Mouse (Mus musculus): ENCODE measurements around the gene Sstr2. TPM values are rescaled to one million over a fixed set of nuclear protein-coding genes. Genes with fewer than 3 reads are reported as not detected.
"Not testable (repeated sequence)": the region's sequence is repeated elsewhere in the genome, so short reads cannot be mapped to it uniquely, and the experiment has no call there.

Sstr2 gene
- polyA plus RNA-seq, 1 experiment = not detected

- Histone ChIP-seq H3K9me3 (ENCODE audit: control insufficient read depth, low read length) (no peaks in the 10 kb centered on the region), H3K4me1 (ENCODE audit: control insufficient read depth) (peaks cover 44% of the 10 kb centered on the region), H3K4me3 (replicated peaks) (peak overlapping the region; percentile 91), H3K27me3 (ENCODE audit: control insufficient read depth) (peaks cover 3% of the 10 kb centered on the region; the same call in 1 of the 2 replicates), H3K36me3 (ENCODE audit: control insufficient read depth) (peaks cover 55% of the 10 kb centered on the region)
- TF ChIP-seq GATA1 (IDR thresholded peaks at IDR 0.05; ENCODE audit: low read length) (0 out of 2 replicates have a peak, but pooled peaks have one; percentile 35), TAL1 (IDR thresholded peaks at IDR 0.05; ENCODE audit: low read length) (peak; percentile 77)
These were observed 32.2 kb downstream of the Sstr2 start for GRCm38 (mm10) chr11:113651206-113651906.

GRCm38 (mm10) chr11:113651907-113652273 is 32.7 kb downstream of the Sstr2 start:
- TF ChIP-seq GATA1 (IDR thresholded peaks at IDR 0.05; ENCODE audit: low read length) (no peak), TAL1 (IDR thresholded peaks at IDR 0.05; ENCODE audit: low read length) (no peak)
- peaks cover 3% of the 10 kb centered on the region; the same call in 1 of the 2 replicates for H3K27me3 ChIP-seq (ENCODE audit: control insufficient read depth)
- peaks cover 61% of the 10 kb centered on the region for H3K36me3 ChIP-seq (ENCODE audit: control insufficient read depth)
- H3K4me3 ChIP-seq (replicated peaks) = peak overlapping the region; percentile 91
- H3K4me1 ChIP-seq (ENCODE audit: control insufficient read depth) = peaks cover 47% of the 10 kb centered on the region
- H3K9me3 ChIP-seq (ENCODE audit: control insufficient read depth, low read length) = no peaks in the 10 kb centered on the region

DNA sequence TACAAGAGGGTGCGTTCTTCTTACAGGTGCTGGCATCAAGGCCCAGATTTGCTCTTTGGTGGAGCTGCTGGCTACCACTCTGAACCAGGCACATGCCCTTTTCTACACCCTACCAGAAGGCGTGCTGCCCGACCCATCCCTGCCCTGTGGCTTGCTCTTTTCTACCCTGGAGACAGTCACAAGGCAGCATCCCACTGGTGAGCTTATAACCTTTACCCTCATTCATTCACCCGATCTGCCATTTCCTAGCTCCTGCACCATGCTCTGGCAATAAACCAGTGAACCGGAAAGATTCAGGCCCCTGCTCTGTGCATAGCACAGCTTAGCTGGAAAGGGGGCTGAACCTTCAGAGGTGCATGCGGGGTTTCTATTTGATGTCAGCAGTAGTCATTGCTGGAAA is 33.4 kb downstream of the Sstr2 start:
- Histone ChIP-seq H3K4me1 (ENCODE audit: control insufficient read depth) (peaks cover 47% of the 10 kb centered on the region), H3K36me3 (ENCODE audit: control insufficient read depth) (peaks cover 67% of the 10 kb centered on the region), H3K27me3 (ENCODE audit: control insufficient read depth) (peaks cover 2% of the 10 kb centered on the region; the same call in 1 of the 2 replicates), H3K9me3 (ENCODE audit: control insufficient read depth, low read length) (no peaks in the 10 kb centered on the region), H3K4me3 (replicated peaks) (no peak overlapping the region)
- TF ChIP-seq GATA1 (IDR thresholded peaks at IDR 0.05; ENCODE audit: low read length) = no peak

- Histone ChIP-seq H3K9me3 (ENCODE audit: control insufficient read depth, low read length) (no peaks in the 10 kb centered on the region), H3K27me3 (ENCODE audit: control insufficient read depth) (no peaks in the 10 kb centered on the region), H3K4me1 (ENCODE audit: control insufficient read depth) (peaks cover 32% of the 10 kb centered on the region), H3K4me3 (replicated peaks) (no peak overlapping the region), H3K36me3 (ENCODE audit: control insufficient read depth) (peaks cover 83% of the 10 kb centered on the region)
- no peak for TF ChIP-seq GATA1 (IDR thresholded peaks at IDR 0.05; ENCODE audit: low read length)
- no peak for TF ChIP-seq TAL1 (IDR thresholded peaks at IDR 0.05; ENCODE audit: low read length)
These were observed 35.0 kb downstream of the Sstr2 start for GRCm38 (mm10) chr11:113654105-113654504.

DNA sequence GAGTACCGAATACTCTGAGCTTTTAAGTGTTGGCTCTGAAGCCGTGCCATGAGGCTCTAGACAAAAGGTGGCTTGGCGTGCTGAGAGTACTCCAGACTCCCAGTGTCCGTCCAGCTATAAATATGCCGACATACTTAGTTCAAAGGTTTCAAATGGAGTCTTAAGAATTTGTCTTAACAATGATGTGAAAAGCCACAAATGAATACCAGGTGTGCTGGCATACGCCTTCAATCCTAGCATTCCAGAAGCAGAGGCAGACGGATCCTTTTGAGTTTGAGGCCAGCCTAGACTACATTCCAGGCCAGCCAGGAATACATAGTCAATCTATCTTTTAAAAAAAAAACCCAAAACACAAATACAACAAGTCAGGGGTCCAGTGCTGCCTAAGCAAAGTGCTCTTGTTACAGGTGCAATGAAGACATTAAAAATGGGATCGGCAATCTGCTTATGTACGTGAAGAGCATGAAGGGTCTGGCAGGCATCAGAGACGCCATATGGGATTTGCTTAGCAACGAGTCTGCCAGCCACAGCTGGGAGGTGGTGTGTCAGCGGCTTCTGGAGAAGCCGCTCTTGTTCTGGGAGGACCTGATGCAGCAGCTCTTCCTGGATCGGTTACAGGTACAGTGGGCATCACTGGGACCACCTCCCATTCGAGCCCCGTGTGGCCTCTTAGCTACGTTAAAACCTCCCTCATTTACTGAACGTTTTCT is 35.6 kb downstream of the Sstr2 start:
- Histone ChIP-seq H3K4me3 (replicated peaks) (no peak overlapping the region), H3K27me3 (ENCODE audit: control insufficient read depth) (no peaks in the 10 kb centered on the region), H3K9me3 (ENCODE audit: control insufficient read depth, low read length) (no peaks in the 10 kb centered on the region), H3K4me1 (ENCODE audit: control insufficient read depth) (peaks cover 30% of the 10 kb centered on the region), H3K36me3 (ENCODE audit: control insufficient read depth) (peaks cover 89% of the 10 kb centered on the region)
- TF ChIP-seq TAL1 (IDR thresholded peaks at IDR 0.05; ENCODE audit: low read length) (no peak), GATA1 (IDR thresholded peaks at IDR 0.05; ENCODE audit: low read length) (no peak)

DNA sequence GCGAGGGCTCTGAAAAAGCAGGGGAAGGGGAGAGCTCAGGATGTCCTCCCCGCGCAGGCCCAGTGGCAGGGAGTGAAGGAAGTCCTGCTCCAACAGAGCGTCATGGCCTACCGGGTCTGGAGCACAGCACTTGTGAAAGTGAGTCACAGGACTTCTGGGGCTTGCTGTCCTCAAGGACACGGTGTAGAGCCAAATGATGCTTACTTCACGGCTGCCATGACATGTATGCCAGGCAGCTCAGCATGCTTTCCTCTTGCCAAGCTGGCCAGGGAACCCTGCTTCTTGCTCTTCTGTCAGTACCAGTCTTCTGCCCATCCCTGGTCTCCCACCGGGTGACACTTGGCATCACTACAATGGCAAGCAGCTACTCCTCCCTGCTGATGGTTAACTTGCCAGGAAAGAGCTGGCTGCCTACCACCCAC is 37.4 kb downstream of the Sstr2 start:
- peaks cover 13% of the 10 kb centered on the region for H3K4me1 ChIP-seq (ENCODE audit: control insufficient read depth)
- no peaks in the 10 kb centered on the region for H3K9me3 ChIP-seq (ENCODE audit: control insufficient read depth, low read length)
- TF ChIP-seq TAL1 (IDR thresholded peaks at IDR 0.05; ENCODE audit: low read length) (no peak), GATA1 (IDR thresholded peaks at IDR 0.05; ENCODE audit: low read length) (no peak)
- no peaks in the 10 kb centered on the region for H3K27me3 ChIP-seq (ENCODE audit: control insufficient read depth)
- H3K4me3 ChIP-seq (replicated peaks) = no peak overlapping the region
- H3K36me3 ChIP-seq (ENCODE audit: control insufficient read depth) = peaks cover 100% of the 10 kb centered on the region

- Histone ChIP-seq H3K36me3 (ENCODE audit: control insufficient read depth) (peaks cover 100% of the 10 kb centered on the region), H3K4me1 (ENCODE audit: control insufficient read depth) (peaks cover 6% of the 10 kb centered on the region), H3K27me3 (ENCODE audit: control insufficient read depth) (no peaks in the 10 kb centered on the region), H3K4me3 (replicated peaks) (no peak overlapping the region), H3K9me3 (ENCODE audit: control insufficient read depth, low read length) (no peaks in the 10 kb centered on the region)
- TF ChIP-seq GATA1 (IDR thresholded peaks at IDR 0.05; ENCODE audit: low read length) = no peak
- no peak for TF ChIP-seq TAL1 (IDR thresholded peaks at IDR 0.05; ENCODE audit: low read length)
These were observed 38.1 kb downstream of the Sstr2 start for GRCm38 (mm10) chr11:113657221-113657620.

GRCm38 (mm10) chr11:113658319-113658718 is 39.2 kb downstream of the Sstr2 start:
- TF ChIP-seq TAL1 (IDR thresholded peaks at IDR 0.05; ENCODE audit: low read length) = no peak
- TF ChIP-seq GATA1 (IDR thresholded peaks at IDR 0.05; ENCODE audit: low read length) = no peak
- Histone ChIP-seq H3K36me3 (ENCODE audit: control insufficient read depth) (peaks cover 100% of the 10 kb centered on the region), H3K4me1 (ENCODE audit: control insufficient read depth) (0 out of 2 replicates have a peak, but pooled peaks cover 2% of the 10 kb centered on the region), H3K9me3 (ENCODE audit: control insufficient read depth, low read length) (no peaks in the 10 kb centered on the region), H3K27me3 (ENCODE audit: control insufficient read depth) (no peaks in the 10 kb centered on the region), H3K4me3 (replicated peaks) (no peak overlapping the region)

DNA sequence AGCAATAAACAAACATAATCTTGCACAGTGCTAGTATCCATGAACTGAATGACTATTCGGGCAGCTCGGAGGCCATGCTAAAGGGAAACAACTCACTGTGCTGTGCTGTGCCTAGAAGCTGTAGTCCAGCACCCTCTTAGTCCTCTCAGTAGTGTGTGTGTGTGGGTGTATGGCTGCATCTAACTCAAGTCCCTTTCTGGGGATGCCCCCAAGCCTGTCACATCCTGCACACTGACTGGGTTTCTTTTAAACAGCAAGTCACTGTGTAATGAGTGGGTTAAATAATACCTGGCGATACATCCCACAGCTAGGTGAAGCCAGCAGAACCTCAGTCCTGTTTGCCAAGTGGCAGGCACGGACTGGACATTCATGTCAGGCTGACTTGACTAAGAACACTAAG is 39.6 kb downstream of the Sstr2 start:
- TF ChIP-seq GATA1 (IDR thresholded peaks at IDR 0.05; ENCODE audit: low read length) (no peak), TAL1 (IDR thresholded peaks at IDR 0.05; ENCODE audit: low read length) (no peak)
- Histone ChIP-seq H3K9me3 (ENCODE audit: control insufficient read depth, low read length) (no peaks in the 10 kb centered on the region), H3K27me3 (ENCODE audit: control insufficient read depth) (no peaks in the 10 kb centered on the region), H3K4me1 (ENCODE audit: control insufficient read depth) (0 out of 2 replicates have a peak, but pooled peaks cover 2% of the 10 kb centered on the region), H3K36me3 (ENCODE audit: control insufficient read depth) (peaks cover 100% of the 10 kb centered on the region), H3K4me3 (replicated peaks) (no peak overlapping the region)

GRCm38 (mm10) chr11:113660213-113660612 is 41.1 kb downstream of the Sstr2 start:
- not testable (repeated sequence) for H3K4me1 ChIP-seq (ENCODE audit: control insufficient read depth); H3K4me3 ChIP-seq (replicated peaks); H3K9me3 ChIP-seq (ENCODE audit: control insufficient read depth, low read length); H3K27me3 ChIP-seq (ENCODE audit: control insufficient read depth)
- H3K36me3 ChIP-seq (ENCODE audit: control insufficient read depth) = peaks cover 100% of the 10 kb centered on the region

Measured in erythroblast, embryonic 14.5 days (primary cell).